In genomic region chr6:43676139-43676538, GRCm38 (mm10) we compare ENCODE assay signal across 11 mouse cellular contexts.
"Had no signal": no experiment of that assay in that cellular context is flagged by ENCODE, and none has a peak within 500 bp of the region (broad histone marks: within the 10 kb centered on the region; RNA-seq: fewer than 3 reads in every experiment).

No protein-coding gene starts in this region.

- H3K4me3 ChIP-seq: limb, embryonic 15.5 days; liver, embryonic 12.5 days; megakaryocyte, embryonic 14.5 days; midbrain, embryonic 12.5 days had no signal

- H3K9me3 ChIP-seq: limb, embryonic 15.5 days; liver, embryonic 12.5 days; megakaryocyte, embryonic 14.5 days; midbrain, embryonic 12.5 days had no signal

- H3K36me3 ChIP-seq: limb, embryonic 15.5 days; liver, embryonic 12.5 days; midbrain, embryonic 12.5 days had no signal

- H3K4me1 ChIP-seq: limb, embryonic 15.5 days; liver, embryonic 12.5 days; midbrain, embryonic 12.5 days had no signal

- DNase-seq: layer of hippocampus, postnatal 36 days; lung, embryonic 14.5 days; lung, postnatal 10 days; lung, postnatal 4 days; right cerebral cortex, postnatal 14 days; thymus, postnatal 4 days had no signal

- H3K4me2 ChIP-seq: limb, embryonic 15.5 days; liver, embryonic 12.5 days; lung, embryonic 14.5 days; midbrain, embryonic 12.5 days had no signal

- ATAC-seq: inflammation-experienced regulatory T-cells, adult 6 months; liver, embryonic 12.5 days had no signal

- H3K27me3 ChIP-seq: limb, embryonic 15.5 days; liver, embryonic 12.5 days; megakaryocyte, embryonic 14.5 days; midbrain, embryonic 12.5 days had no signal

- H3K27ac ChIP-seq: limb, embryonic 15.5 days; liver, embryonic 12.5 days; midbrain, embryonic 12.5 days had no signal

- H3K9ac ChIP-seq: limb, embryonic 15.5 days; liver, embryonic 12.5 days; lung, embryonic 14.5 days; midbrain, embryonic 12.5 days had no signal
